Mouse (Mus musculus) liver, adult 2 months (tissue): ENCODE measurements around the gene Tnfrsf12a. TPM values are rescaled to one million over a fixed set of nuclear protein-coding genes. Genes with fewer than 3 reads are reported as not detected.

Experiments used
- DNase-seq: peaks from one replicate; pipeline ENCODE4 v3.0.0-alpha.2; 2011; ENCODE audit warnings: low read depth, low spot score; ENCODE audit errors: extremely low read depth
- H3K27ac ChIP-seq: fragments of 200-500 bp; replicated peaks from 2 replicates; pipeline ENCODE4 v1.5.1; 2012; ENCODE audit warnings: low read depth, mild to moderate bottlenecking, control low read depth, inconsistent platforms, low read length; ENCODE audit not compliant: insufficient read depth
- H3K27me3 ChIP-seq: fragments of 200-500 bp; 2 replicates; pipeline ENCODE4 v1.6.1; 2012; ENCODE audit warnings: mild to moderate bottlenecking, moderate library complexity, low read length, inconsistent platforms; ENCODE audit not compliant: control insufficient read depth, insufficient read depth
- H3K36me3 ChIP-seq: fragments of 200-500 bp; 2 replicates; pipeline ENCODE4 v1.6.1; 2012; ENCODE audit warnings: low read length, inconsistent platforms; ENCODE audit not compliant: control insufficient read depth, insufficient read depth
- H3K4me1 ChIP-seq: fragments of 200-500 bp; 2 replicates; pipeline ENCODE4 v1.6.1; 2011; ENCODE audit warnings: low read length; ENCODE audit not compliant: control insufficient read depth, insufficient read depth
- H3K4me3 ChIP-seq: fragments of 200-500 bp; 2 replicates; pipeline ENCODE4 v1.5.1; 2011; ENCODE audit warnings: low read depth, mild to moderate bottlenecking, control low read depth, low read length, moderate library complexity; ENCODE audit not compliant: insufficient read depth
- H3K79me2 ChIP-seq: fragments of 200-500 bp; 2 replicates; pipeline ENCODE4 v1.6.1; 2012; ENCODE audit warnings: inconsistent platforms, mild to moderate bottlenecking, low read length, moderate library complexity; ENCODE audit not compliant: control insufficient read depth, insufficient read depth
- H3K9ac ChIP-seq: fragments of 200-500 bp; 2 replicates; pipeline ENCODE4 v1.6.1; 2012; ENCODE audit warnings: low read depth, mild to moderate bottlenecking, control low read depth, inconsistent platforms, low read length
- CTCF ChIP-seq: fragments of 200-500 bp; IDR thresholded peaks from 2 replicates; pipeline ENCODE4 v1.5.1; 2011; ENCODE audit warnings: low read depth, low read length, control low read depth
- POLR2A ChIP-seq: fragments of 200-500 bp; IDR thresholded peaks from 2 replicates; pipeline ENCODE4 v1.6.1; 2011; ENCODE audit warnings: low read length, control low read depth; ENCODE audit not compliant: insufficient read depth; ENCODE audit errors: extremely low read depth
- WGBS: fragments of 180-500 bp; shearing (Covaris S2); methylation state at CpG from one replicate; pipeline ENCODE4 v1.1.7; 2018; 5-methylcytosine and 5-hydroxymethylcytosine counted together
- polyA plus RNA-seq: library from polyadenylated mRNA; depleted of rRNA; stranded (reverse); fragments of >200 nt; gene quantifications from 2 replicates; pipeline ENCODE4 v1.2.3, GENCODE M21; 2012
- total RNA-seq: library from RNA; depleted of rRNA; stranded (reverse); fragments of >200 nt; gene quantifications from 2 replicates; pipeline ENCODE4 v1.2.3, GENCODE M21; 2014

The Tnfrsf12a gene
- total and polyA plus RNA-seq, 2 experiments: 4.0 to 7.1 TPM

DNA sequence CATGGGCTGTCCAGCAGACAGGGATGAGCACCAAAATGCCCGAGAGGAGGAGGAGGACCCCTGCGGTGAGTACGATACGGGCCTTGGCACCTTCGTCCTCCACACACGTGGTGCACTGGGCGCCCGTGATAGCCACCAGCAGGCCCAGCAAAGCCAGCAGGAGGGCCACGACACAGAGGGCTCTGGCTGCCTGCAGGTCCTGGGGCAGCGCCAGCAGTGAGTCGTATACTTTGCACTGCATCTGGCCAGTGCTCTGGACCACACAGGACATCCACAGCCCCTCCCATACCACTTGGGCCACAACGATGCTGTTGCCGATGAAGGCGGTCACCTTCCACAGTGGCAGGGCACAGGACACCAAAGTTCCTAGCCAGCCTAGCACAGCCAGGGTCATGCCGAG lies 6.0 kb upstream of the Tnfrsf12a start:
- no peak overlapping the region for H3K27ac ChIP-seq
- no peaks in the 10 kb centered on the region for H3K79me2 ChIP-seq
- peaks cover 15% of the 10 kb centered on the region for H3K27me3 ChIP-seq
- 32% methylated on average over 15 of the region's 15 CpGs for WGBS
- no peaks in the 10 kb centered on the region for H3K36me3 ChIP-seq
- no peak for DNase-seq
- no peak overlapping the region for H3K9ac ChIP-seq
- TF ChIP-seq CTCF: no peak
- TF ChIP-seq POLR2A: no peak
- no peak overlapping the region for H3K4me3 ChIP-seq
- H3K4me1 ChIP-seq: no peaks in the 10 kb centered on the region

DNA sequence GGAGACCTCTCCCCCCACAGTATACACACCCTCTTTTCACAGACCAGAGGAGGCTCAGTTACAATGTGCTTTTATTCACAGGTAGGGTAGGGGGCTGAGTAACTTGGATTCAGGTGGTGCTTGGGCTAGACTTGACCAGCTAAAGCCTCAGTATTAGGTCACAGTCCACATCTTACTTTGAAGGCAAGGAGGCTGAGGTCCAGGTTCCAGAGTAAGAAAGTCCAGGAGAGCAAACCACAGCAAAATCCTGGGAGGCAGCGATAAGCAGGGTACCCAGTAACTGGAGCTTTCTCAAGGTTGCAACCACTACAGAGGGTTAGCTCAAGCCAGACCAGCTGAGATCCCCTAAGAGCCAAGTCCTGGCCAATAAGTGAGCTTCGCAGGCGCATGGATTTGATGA lies 5.3 kb upstream of the Tnfrsf12a start:
- Histone ChIP-seq H3K27me3 (peaks cover 15% of the 10 kb centered on the region), H3K27ac (no peak overlapping the region), H3K9ac (no peak overlapping the region), H3K36me3 (no peaks in the 10 kb centered on the region), H3K79me2 (no peaks in the 10 kb centered on the region), H3K4me3 (no peak overlapping the region), H3K4me1 (no peaks in the 10 kb centered on the region)
- no peak for TF ChIP-seq CTCF
- TF ChIP-seq POLR2A: no peak
- DNase-seq: no peak
- WGBS: 69% methylated on average over 3 of the region's 3 CpGs

DNA sequence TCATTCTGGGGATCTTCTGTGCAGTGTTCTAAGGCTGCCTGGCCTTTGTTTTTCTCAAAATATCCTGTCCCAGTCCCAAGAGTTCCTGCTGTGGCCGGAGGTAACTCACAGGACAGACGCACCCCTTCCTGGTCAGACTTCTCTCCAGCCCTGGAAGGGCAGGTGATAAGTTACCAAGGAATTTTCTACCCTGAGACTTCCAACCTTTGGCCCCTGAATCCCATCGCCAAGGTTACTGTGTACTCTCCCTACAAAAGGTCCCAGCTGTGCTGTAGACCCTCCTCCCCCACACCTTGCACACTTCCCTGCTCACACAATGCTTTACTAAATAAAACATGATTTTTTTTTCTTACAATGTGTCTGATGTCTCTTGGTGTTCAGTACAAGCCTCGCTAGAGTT lies 4.8 kb upstream of the Tnfrsf12a start:
- WGBS: 52% methylated on average over 4 of the region's 4 CpGs
- no peak overlapping the region for H3K27ac ChIP-seq

DNA sequence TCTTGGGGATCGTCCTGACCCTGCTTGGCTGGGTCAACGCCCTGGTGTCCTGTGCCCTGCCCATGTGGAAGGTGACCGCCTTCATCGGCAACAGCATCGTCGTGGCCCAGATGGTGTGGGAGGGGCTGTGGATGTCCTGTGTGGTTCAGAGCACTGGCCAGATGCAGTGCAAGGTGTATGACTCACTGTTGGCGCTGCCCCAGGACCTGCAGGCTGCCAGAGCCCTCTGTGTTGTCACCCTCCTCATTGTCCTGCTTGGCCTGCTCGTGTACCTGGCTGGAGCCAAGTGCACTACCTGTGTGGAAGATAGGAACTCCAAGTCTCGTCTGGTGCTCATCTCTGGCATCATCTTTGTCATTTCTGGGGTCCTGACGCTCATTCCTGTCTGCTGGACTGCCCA lies 3.8 kb upstream of the Tnfrsf12a start:
- Histone ChIP-seq H3K4me1 (0 out of 2 replicates have a peak, but pooled peaks cover 4% of the 10 kb centered on the region), H3K79me2 (no peaks in the 10 kb centered on the region), H3K36me3 (no peaks in the 10 kb centered on the region), H3K27ac (no peak overlapping the region), H3K27me3 (peaks cover 15% of the 10 kb centered on the region), H3K4me3 (no peak overlapping the region), H3K9ac (no peak overlapping the region)
- no peak for DNase-seq
- 43% methylated on average over 10 of the region's 10 CpGs for WGBS
- TF ChIP-seq CTCF: no peak
- no peak for TF ChIP-seq POLR2A

More for the DNA sequence above, 4.8 kb upstream of the Tnfrsf12a start:
- Histone ChIP-seq H3K79me2 (no peaks in the 10 kb centered on the region), H3K36me3 (no peaks in the 10 kb centered on the region), H3K27me3 (peaks cover 15% of the 10 kb centered on the region), H3K4me3 (no peak overlapping the region), H3K4me1 (0 out of 2 replicates have a peak, but pooled peaks cover 1% of the 10 kb centered on the region), H3K9ac (no peak overlapping the region)
- no peak for DNase-seq
- TF ChIP-seq CTCF: no peak
- TF ChIP-seq POLR2A: no peak

DNA sequence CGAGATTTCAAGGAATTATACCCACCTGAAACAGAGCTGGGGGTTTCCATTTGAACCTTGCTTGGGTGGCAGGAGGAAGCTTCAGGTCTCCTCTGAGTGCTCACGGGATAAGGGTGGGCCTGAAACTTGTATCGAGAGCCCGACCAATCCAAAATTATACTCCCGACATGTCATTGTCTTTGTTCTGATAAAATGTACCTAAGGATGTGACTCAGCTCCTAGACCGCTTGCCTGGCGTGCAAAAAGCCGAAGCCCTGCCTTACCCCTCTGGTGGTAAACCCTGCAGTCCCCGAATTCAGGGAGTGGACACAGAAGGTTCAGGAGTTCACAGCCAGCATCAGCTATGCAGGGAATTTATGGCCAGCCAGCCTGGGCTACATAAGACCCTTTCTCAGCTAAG lies 3.1 kb upstream of the Tnfrsf12a start:
- Histone ChIP-seq H3K79me2 (no peaks in the 10 kb centered on the region), H3K27ac (no peak overlapping the region), H3K4me3 (no peak overlapping the region), H3K4me1 (0 out of 2 replicates have a peak, but pooled peaks cover 4% of the 10 kb centered on the region), H3K9ac (no peak overlapping the region), H3K36me3 (no peaks in the 10 kb centered on the region), H3K27me3 (peaks cover 15% of the 10 kb centered on the region)
- TF ChIP-seq CTCF (no peak), POLR2A (no peak)
- DNase-seq: no peak
- WGBS: 73% methylated on average over 9 of the region's 9 CpGs

DNA sequence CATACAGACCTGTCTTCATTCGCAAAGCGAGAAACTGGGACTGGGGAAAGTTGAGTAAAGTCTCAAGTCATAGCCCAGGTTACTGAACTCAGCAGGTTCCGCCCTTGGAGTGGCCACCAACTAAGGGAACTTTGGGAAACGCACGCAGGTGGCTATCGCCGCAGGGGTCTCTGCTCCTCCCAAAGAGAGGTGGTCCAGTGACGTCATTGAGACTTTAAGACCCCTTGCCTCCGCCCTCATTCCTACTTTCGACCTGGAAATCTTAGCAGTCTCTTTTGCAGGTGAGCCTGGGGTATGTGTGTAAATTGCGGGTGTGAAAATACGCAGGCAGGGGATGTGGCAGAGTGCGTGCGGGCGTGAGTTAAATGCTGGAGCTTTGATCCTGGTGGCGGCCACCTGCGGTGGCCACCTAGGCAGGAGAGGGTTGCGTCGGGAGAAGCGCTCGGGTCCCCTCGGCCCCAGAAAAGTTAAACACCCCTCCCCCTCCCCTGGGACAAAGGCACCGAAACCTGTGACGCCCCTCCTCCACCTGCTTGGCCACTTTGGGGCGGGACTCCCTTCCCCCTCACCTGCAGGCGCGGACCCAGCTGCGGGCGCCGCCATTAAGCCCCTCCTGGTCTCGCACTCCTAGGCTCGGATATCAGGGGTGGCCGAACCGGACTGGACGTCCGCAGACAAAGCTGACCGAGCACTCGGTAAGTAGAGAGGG lies 2.0 kb upstream of the Tnfrsf12a start, which contains the start of gene Cldn6:
TSS of gene Cldn6 (plus strand) at position 123 of the 709 bp plus-strand sequence.
- no peak within 1 kb of the TSS for H3K27ac ChIP-seq
- no peak within 1 kb of the TSS for H3K9ac ChIP-seq
- no peak within 1 kb of the TSS for H3K4me3 ChIP-seq
- H3K4me1 ChIP-seq: peaks cover 9% of the 10 kb centered on the region
- 11% methylated on average over 38 of the region's 38 CpGs for whole genome bisulfite sequencing
- H3K36me3 ChIP-seq: no peaks in the 10 kb centered on the region
- no peaks in the 10 kb centered on the region for H3K79me2 ChIP-seq
- TF ChIP-seq POLR2A: no peak
- no peak for TF ChIP-seq CTCF
- peaks cover 15% of the 10 kb centered on the region for H3K27me3 ChIP-seq
- no peak for DNase-seq
